Mouse (Mus musculus): ENCODE measurements around the gene Uggt2.
A peak's percentile ranks its signal among the peaks of the same experiment; 100 is the strongest.
"Not testable (repeated sequence)": the region's sequence is repeated elsewhere in the genome, so short reads cannot be mapped to it uniquely, and the experiment has no call there.

Gene Uggt2

GRCm38 (mm10) chr14:119027675-119028253, 71.5 kb downstream of the Uggt2 start:
- DNase-seq (ENCODE audit: low spot score), result no peak

GRCm38 (mm10) chr14:119027130-119027529, 72.1 kb downstream of the Uggt2 start:
- DNase-seq (ENCODE audit: low spot score), result peak; percentile 82

GRCm38 (mm10) chr14:119025889-119026288, 73.3 kb downstream of the Uggt2 start:
- DNase-seq (ENCODE audit: low spot score), result peak; percentile 41

- no peak for DNase-seq (ENCODE audit: low spot score)
Observed at GRCm38 (mm10) chr14:119013549-119013948, 85.7 kb downstream of the Uggt2 start.

GRCm38 (mm10) chr14:119012607-119013431, 86.4 kb downstream of the Uggt2 start:
- peak; percentile 69 for DNase-seq (ENCODE audit: low spot score)

- no peak for DNase-seq (ENCODE audit: low spot score)
Observed at GRCm38 (mm10) chr14:119009531-119009930, 89.7 kb downstream of the Uggt2 start.

GRCm38 (mm10) chr14:119008031-119008590, 91.1 kb downstream of the Uggt2 start:
- DNase-seq (ENCODE audit: low spot score), result no peak

GRCm38 (mm10) chr14:119007103-119007951, 91.9 kb downstream of the Uggt2 start:
- DNase-seq (ENCODE audit: low spot score), result peak; percentile 100

- DNase-seq (ENCODE audit: low spot score), result no peak
Observed at GRCm38 (mm10) chr14:119006441-119007102, 92.7 kb downstream of the Uggt2 start.

GRCm38 (mm10) chr14:119005834-119006233, 93.4 kb downstream of the Uggt2 start:
- DNase-seq (ENCODE audit: low spot score), result no peak

- peak; percentile 38 for DNase-seq (ENCODE audit: low spot score)
Observed at GRCm38 (mm10) chr14:119003320-119003719, 95.9 kb downstream of the Uggt2 start.

GRCm38 (mm10) chr14:118995226-118995925, 103.9 kb downstream of the Uggt2 start:
- DNase-seq (ENCODE audit: low spot score), result no peak

- DNase-seq (ENCODE audit: low spot score), result peak; percentile 60
Observed at GRCm38 (mm10) chr14:118987523-118988496, 111.4 kb downstream of the Uggt2 start.

GRCm38 (mm10) chr14:118986653-118987522, 112.3 kb downstream of the Uggt2 start:
- peak; percentile 81 for DNase-seq (ENCODE audit: low spot score)

GRCm38 (mm10) chr14:118984161-118984560, 115.1 kb downstream of the Uggt2 start:
- no peak for DNase-seq (ENCODE audit: low spot score)

- no peak for DNase-seq (ENCODE audit: low spot score)
Observed at GRCm38 (mm10) chr14:118983396-118983795, 115.8 kb downstream of the Uggt2 start.

GRCm38 (mm10) chr14:118982429-118983045, 116.7 kb downstream of the Uggt2 start:
- not testable (repeated sequence) for DNase-seq (ENCODE audit: low spot score)

GRCm38 (mm10) chr14:118981711-118982428, 117.4 kb downstream of the Uggt2 start:
- DNase-seq (ENCODE audit: low spot score), result not testable (repeated sequence)

Measured in embryo, embryonic 10 days (tissue).